Mouse (Mus musculus) urinary bladder, postnatal 4 days (tissue): ENCODE results near the gene Baz2b.

Experiments
- DNase-seq, 2 experiments: peaks; one replicate each; pipeline ENCODE4 v3.0.0; 2021 to 2022; ENCODE audit warnings: low spot score in 2 of 2

The Baz2b gene

GRCm38 (mm10) chr2:60050667-60051460 lies 158.8 kb downstream of the Baz2b start:
- no peak for DNase-seq

DNA sequence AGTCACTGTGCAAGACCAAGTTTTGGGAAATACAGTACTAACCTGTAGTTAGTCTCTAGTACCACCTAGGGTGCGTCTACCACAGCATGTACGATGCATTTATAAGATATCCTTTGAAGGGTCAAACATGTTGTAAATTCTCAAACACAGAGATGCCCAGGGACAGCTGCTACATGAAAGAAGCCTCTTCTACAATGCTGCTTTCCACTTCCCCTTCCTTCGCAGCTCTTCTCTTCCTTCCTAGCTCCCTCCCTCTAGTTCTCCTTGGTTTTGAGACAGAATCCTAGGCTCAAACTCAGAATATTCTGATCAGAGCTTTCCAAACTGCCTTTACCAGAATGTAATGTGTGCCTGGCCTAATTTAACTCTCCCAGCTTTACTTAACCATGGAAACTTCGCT lies 159.8 kb downstream of the Baz2b start:
- no peak for DNase-seq

- no peak for DNase-seq
Measured at GRCm38 (mm10) chr2:60049351-60049750, 160.3 kb downstream of the Baz2b start.

DNA sequence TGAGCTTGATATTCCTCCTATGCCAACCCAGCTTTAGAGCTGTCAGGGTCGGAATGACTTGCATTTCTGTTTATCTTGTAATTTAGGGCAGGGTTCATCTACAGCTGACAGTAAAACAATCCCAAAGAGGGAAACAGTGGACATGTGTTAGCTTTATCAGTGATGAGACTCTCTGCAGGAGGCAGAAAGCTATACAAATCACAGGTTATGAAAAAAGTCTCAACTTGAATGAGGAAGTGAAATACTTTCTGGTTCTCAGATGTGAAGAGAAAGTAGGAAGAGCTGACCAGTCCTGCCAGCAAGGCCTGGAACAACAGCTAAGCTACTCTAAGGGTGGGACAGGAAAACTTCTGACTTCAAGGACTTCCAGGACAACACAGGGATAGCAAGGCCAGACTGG lies 163.6 kb downstream of the Baz2b start:
- no peak for DNase-seq

- no peak for DNase-seq
Measured at GRCm38 (mm10) chr2:60044988-60045387, 164.7 kb downstream of the Baz2b start.

- DNase-seq: no peak
Measured at GRCm38 (mm10) chr2:60044540-60044939, 165.1 kb downstream of the Baz2b start.

DNA sequence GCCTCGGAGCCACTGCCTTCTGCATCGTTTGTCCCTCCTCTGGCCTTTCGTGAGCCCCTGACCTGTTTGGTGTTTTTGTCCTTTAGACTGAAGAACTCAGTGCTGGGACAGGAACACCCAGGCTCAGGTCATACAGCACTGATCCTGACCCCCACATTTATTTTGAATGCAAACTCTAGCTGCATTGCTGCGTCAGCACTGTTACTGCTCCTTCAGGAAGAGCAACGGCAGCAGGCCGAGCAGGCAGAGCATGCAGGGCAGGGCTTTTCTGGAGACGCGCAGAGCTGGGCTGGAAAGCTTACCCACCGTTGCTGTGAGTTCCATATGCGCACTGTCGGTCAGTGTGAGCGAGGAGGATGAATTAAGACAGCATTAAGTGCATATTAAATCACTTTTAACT lies 166.9 kb downstream of the Baz2b start:
- DNase-seq: no peak

DNA sequence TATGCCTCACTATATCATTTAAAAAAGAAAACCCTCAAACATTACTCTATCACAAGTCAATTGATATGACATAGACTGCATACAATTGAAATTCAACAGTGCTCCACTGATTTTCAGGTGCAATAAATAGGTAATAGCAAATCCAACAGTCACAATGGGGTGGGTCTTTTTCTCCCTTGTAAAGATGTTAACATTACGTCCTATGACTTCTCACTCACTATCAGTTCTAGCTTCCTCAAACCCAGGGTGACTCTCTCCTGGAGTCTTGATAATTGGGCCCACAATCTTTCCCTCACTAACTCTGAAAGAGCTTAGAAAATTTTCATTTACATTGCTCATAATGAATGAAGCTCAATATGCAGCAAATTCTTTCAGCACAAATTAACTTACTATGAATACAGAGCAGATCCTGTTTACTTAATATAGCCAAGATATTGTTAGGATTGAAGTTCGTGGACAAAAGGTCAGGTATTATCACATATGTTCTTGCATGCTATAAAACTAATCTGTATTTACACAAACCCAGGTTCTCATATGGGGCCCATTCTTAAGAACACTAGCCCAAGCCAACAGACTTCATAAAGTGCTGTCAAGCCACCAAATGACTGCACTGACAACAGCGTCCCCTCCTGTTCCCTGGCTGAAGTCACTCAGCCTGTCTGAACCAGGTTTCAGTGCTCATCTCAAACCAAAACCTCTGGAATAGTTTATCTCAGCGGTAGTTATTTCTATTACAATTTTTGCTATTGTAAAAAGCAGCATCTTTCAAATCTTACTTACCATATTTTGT lies 168.0 kb downstream of the Baz2b start:
- DNase-seq: no peak

- DNase-seq: no peak
Measured at GRCm38 (mm10) chr2:60040162-60040561, 169.5 kb downstream of the Baz2b start.

- DNase-seq: no peak
Measured at GRCm38 (mm10) chr2:60037011-60037551, 172.6 kb downstream of the Baz2b start.

GRCm38 (mm10) chr2:60036361-60036760 lies 173.3 kb downstream of the Baz2b start:
- DNase-seq: no peak

DNA sequence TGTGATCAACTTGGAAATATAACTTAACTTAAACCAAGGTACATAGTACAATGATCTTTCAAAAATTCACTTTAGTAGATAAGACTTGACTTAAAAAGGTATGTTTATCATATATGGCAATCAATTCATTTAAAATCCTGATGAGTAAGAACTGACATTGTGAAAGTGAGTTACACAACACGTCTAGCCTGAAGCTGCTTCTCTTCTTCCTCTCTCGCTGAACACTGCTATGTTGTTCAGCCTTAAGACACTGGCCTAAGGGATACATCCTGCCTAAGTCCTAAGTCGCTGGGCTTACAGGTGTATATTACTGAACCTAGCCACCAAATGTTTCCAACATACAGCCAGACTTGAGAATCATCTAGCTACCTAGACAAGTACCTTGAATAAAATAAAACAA lies 178.6 kb downstream of the Baz2b start:
- no peak for DNase-seq

DNA sequence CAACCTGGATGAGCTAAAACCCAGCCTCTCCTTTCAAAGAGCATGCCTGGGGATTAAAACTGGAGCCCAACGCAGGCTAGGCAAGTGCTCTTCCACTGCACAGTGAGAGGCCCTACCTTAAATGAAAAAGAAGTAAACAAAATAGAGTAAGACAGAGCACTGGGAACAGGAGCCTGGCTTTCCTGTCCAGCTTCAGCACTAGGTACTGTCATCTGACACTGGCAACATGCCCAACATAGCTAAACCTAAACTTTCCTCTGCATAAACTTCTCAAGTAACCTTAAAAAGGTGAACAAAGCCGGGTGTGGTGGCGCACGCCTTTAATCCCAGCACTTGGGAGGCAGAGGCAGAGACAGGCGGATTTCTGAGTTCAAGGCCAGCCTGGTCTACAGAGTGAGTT lies 180.6 kb downstream of the Baz2b start:
- no peak for DNase-seq

DNA sequence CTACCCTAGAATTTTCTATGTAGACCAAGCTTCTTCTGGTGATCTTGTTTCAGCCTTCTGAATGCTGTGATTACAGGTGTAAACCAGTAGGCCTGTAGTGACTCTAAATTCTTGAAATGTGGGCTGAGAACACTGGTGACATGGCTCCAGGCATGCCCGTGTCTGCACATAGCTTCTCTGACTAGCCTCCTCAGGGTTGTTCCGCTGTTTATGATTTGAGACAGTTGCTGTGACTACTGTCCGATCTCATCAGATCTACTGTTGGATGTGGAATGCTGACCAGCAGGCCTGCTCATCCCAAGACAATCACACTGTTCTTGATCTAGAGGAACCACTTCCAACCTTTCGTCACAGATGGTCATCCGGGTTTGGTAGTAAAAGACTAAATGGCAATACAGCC lies 182.5 kb downstream of the Baz2b start:
- no peak for DNase-seq

DNA sequence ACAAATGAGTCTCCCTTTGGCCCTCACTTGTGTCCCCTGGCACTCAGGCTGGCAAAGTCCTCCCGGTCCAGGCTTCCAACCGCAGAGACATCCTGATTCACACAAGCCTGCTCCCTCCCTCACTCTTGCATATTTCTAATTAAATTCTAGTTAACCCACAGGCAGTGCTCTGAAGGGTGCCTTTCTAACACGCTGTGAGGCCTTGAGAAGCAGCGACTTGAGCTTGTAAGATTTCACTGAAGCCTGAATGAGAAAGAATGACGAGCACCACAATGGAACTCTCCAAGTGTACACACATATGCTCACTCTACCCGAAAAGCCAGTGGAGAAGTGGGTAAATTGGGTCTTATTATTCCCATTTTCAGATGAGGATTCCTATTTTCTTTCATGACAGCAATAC lies 183.1 kb downstream of the Baz2b start:
- no peak for DNase-seq

- DNase-seq: no peak
Measured at GRCm38 (mm10) chr2:60023777-60024176, 185.9 kb downstream of the Baz2b start.

DNA sequence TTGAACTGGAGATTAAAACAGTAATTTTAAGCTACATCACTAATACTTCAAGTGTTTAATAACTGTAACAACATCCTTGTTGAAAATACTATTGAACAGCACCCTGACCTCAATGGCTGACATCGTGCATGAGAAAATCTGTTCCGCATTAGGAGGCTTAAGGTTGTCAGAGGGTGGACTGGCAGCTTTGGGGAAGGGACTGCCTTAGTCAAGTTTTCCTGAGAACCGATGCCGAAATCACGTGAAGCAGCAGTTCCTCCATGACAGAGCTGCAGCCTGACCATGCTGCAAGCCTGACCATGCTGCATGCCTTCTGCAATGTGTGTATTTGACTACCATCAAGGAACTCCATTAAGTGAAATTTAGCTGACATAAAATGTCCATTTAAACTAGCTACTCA lies 188.1 kb downstream of the Baz2b start:
- no peak for DNase-seq

DNA sequence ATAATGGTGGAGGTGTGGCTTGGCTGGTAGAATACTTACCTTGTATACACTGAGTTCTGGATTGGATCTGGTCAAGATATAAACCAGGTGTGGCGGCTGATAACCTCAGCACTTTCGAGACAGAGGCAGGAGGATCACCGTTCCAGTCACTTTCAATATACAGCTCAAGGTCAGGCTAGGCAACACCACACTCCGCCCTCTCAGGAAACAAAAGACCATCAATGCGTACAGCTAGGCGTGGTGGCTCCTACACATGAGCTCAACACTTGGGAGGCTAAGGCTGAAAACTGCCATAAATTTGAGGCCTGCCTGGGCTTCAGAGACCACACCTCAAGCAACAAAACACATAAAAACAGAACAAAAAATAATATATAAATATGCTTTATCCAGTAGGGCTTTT lies 188.5 kb downstream of the Baz2b start:
- no peak for DNase-seq

- no peak for DNase-seq
Measured at GRCm38 (mm10) chr2:60019546-60020250, 189.9 kb downstream of the Baz2b start.

- no peak for DNase-seq
Measured at GRCm38 (mm10) chr2:60018875-60019501, 190.7 kb downstream of the Baz2b start.

GRCm38 (mm10) chr2:60011526-60011925 lies 198.1 kb downstream of the Baz2b start:
- DNase-seq: no peak

DNA sequence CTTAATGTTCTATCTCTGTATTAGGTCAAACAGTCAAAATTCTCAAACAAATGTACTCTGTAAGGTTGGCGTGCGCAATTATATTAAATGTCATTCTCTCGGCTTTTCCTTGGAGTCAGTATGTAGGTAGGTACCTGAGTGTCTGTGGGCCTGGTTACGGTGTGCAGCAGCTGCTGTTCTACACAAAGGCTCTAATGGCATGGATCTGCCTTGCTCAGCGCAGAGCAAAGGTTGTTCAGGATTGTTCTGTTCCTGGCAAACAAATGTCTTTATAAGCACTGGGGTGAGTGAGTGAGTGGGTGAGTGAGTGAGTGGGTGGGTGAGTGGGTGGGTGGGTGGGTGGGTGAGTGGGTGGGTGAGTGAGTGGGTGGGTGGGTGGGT lies 206.0 kb downstream of the Baz2b start:
- no peak for DNase-seq
